Mouse (Mus musculus) C2C12 (cell line): ENCODE data around the gene Rab14. TPM values are rescaled to one million over a fixed set of nuclear protein-coding genes. Genes with fewer than 3 reads are reported as not detected.

Experiments
- H3K27me3 ChIP-seq: one replicate; pipeline ENCODE4 v1.6.1; 2011; ENCODE audit not compliant: control insufficient read depth, insufficient read depth, insufficient read length
- H3K36me3 ChIP-seq: one replicate; pipeline ENCODE4 v1.6.1; 2011; ENCODE audit not compliant: control insufficient read depth, insufficient read depth
- H3K4me3 ChIP-seq: one replicate; pipeline ENCODE4 v1.5.1; 2011; ENCODE audit warnings: mild to moderate bottlenecking, control low read depth; ENCODE audit not compliant: poor library complexity, insufficient read depth, severe bottlenecking
- H3K79me2 ChIP-seq: one replicate; pipeline ENCODE4 v1.6.1; 2011; ENCODE audit not compliant: control insufficient read depth, insufficient read depth
- H3K79me3 ChIP-seq: one replicate; pipeline ENCODE4 v1.6.1; 2011; ENCODE audit warnings: low read depth, control low read depth
- H3ac ChIP-seq: one replicate; pipeline ENCODE3; 2011; ENCODE audit warnings: low read depth; ENCODE audit not compliant: control insufficient read depth, insufficient read length
- CEBPB ChIP-seq: IDR thresholded peaks from one replicate; pipeline ENCODE4 v1.6.1; 2011; ENCODE audit warnings: low read depth, mild to moderate bottlenecking, control low read depth, moderate library complexity
- CTCF ChIP-seq: IDR thresholded peaks from one replicate; pipeline ENCODE4 v1.5.1; 2011; ENCODE audit not compliant: control insufficient read depth, insufficient read depth, insufficient read length
- FOSL1 ChIP-seq: IDR thresholded peaks from one replicate; pipeline ENCODE4 v1.8.0; 2011; ENCODE audit warnings: mild to moderate bottlenecking, low read length; ENCODE audit not compliant: poor library complexity, insufficient read depth, severe bottlenecking
- MAX ChIP-seq: IDR thresholded peaks from one replicate; pipeline ENCODE4 v1.6.1; 2011; ENCODE audit warnings: mild to moderate bottlenecking, control low read depth
- MYOD1 ChIP-seq: IDR thresholded peaks from one replicate; pipeline ENCODE4 v1.6.1; 2011; ENCODE audit warnings: low read depth; ENCODE audit not compliant: control insufficient read depth, insufficient read length
- MYOG ChIP-seq: IDR thresholded peaks from one replicate; pipeline ENCODE4 v1.6.1; 2011; ENCODE audit not compliant: control insufficient read depth, insufficient read length; ENCODE audit errors: extremely low read depth
- USF1 ChIP-seq: IDR thresholded peaks from one replicate; pipeline ENCODE4 v1.6.1; 2011; ENCODE audit warnings: low read depth, mild to moderate bottlenecking, control low read depth, moderate library complexity
- polyA plus RNA-seq: library from polyadenylated mRNA; unstranded; fragments of >200 nt; fragmentation: generic; extraction: Trizol; gene quantifications from one replicate; pipeline ENCODE4 v1.2.1, GENCODE M21; 2012; ENCODE audit warnings: missing spikeins

Gene Rab14
- polyA plus RNA-seq, 1 experiment = 47.9 TPM

DNA sequence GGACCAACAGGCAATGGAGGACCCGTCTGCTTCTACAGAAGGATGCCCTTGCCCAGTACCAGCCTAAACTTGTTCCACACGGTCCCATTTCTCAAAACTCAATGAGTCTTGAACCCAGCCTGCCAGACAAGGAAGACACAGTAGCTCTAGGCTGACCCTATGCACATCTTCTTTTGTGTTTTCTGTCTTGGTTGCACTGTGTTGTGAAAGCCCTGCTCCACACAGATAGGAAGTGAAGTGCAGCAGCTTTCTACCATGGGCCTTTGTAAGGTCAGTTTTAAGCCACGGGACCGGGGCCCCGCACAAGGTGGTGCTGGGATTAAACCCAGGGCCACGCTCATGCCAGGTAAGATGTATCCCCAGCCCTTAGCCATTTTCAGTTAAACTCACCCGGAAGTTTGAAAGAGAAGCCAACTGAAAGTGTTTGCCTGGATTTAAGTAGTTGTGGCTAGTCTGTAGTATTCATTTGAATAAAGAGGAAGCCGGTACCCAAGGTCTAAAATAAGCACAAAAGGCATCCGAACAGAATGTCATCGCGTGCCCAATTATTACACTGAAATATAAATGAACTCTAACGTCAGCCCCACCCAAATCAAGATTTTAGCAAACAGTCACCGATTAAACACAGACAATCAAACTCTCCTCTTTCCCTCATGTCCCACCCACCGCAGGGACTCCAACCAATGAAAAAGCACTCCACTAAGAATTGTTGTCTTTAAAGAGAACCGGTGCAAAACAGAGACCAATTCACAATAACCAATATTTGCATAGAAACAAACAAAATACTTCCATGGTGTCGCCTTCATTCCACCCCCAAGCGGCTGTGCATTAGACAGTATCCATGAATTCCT, 31.9 kb upstream of the Rab14 start:
- H3K4me3 ChIP-seq = no peak overlapping the region
- no peak for TF ChIP-seq CTCF
- no peak for TF ChIP-seq MAX
- TF ChIP-seq MYOG = no peak
- TF ChIP-seq CEBPB = no peak
- no peak for TF ChIP-seq MYOD1
- no peak for TF ChIP-seq USF1
- TF ChIP-seq FOSL1 = no peak
- H3K36me3 ChIP-seq = no peaks in the 10 kb centered on the region
- H3K79me3 ChIP-seq = no peaks in the 10 kb centered on the region
- H3K27me3 ChIP-seq = no peaks in the 10 kb centered on the region
- no peaks in the 10 kb centered on the region for H3K79me2 ChIP-seq
- no peak overlapping the region for H3ac ChIP-seq

DNA sequence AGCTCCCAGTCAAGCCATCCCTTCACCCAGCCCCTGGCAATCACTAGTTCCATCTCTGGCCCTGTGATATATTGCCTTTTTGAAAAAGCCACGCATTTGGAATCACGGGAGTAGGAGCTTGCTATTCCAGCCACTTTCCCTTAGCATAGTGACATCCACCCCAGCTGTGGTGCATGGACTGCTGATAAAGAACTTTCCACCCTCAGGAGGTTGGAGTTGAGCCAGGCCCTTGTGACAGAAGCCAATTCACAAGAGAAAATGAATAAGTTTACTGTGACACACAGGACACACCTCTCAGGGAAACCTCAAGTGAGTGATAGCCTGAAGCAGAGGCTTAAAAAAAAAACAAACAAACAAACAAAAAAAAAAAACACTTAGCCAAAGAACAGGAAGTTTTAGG, 31.0 kb upstream of the Rab14 start:
- Histone ChIP-seq H3K79me2 (no peaks in the 10 kb centered on the region), H3K4me3 (no peak overlapping the region), H3ac (no peak overlapping the region), H3K36me3 (no peaks in the 10 kb centered on the region), H3K27me3 (no peaks in the 10 kb centered on the region), H3K79me3 (no peaks in the 10 kb centered on the region)
- TF ChIP-seq MYOG = no peak
- TF ChIP-seq USF1 = no peak
- no peak for TF ChIP-seq MYOD1

DNA sequence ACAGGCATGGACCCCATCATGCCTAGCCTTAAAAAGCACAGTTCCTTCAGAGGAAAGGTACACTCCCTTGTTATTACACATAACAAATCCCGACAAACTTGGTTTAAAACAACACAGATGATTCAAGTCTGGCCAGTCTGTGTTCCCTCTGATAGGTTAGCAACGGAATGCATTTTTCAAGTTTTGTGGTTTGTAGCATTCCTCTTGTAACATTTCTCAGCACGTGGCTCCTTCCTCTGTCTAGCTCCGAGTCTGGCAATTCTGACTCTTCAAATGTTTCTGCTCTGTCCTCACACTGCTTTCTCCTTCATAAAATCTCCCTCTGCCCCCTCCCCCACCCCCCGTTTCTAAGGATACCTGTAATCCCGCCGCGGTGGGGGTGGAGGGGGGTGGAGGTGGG, 29.3 kb upstream of the Rab14 start:
- no peaks in the 10 kb centered on the region for H3K27me3 ChIP-seq

DNA sequence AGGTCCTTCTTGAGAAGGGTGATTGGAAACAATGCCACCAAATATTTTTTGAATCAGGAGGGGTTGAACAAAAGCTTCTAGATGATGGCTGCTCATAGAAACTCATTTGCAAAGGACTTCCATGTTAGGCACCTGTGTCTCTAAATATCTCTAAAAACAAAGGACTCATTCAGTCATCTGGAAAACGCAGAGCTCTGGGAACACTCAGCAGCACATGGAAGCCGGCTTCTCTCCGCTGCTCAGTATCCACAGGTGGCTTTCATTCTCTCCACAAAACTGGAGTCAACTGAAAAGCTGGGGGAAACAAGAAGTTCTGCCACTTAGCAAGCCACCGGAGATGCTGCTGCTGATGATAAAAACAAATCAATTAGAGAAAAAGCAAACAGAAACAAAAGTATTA, 27.2 kb upstream of the Rab14 start:
- Histone ChIP-seq H3ac (no peak overlapping the region), H3K4me3 (no peak overlapping the region), H3K36me3 (no peaks in the 10 kb centered on the region), H3K27me3 (no peaks in the 10 kb centered on the region), H3K79me2 (no peaks in the 10 kb centered on the region), H3K79me3 (no peaks in the 10 kb centered on the region)
- no peak for TF ChIP-seq FOSL1

More for the DNA sequence above, 29.3 kb upstream of the Rab14 start:
- Histone ChIP-seq H3K79me3 (no peaks in the 10 kb centered on the region), H3K79me2 (no peaks in the 10 kb centered on the region), H3K4me3 (no peak overlapping the region), H3ac (no peak overlapping the region), H3K36me3 (no peaks in the 10 kb centered on the region)
- TF ChIP-seq MYOG (no peak), MAX (peak; percentile 96), USF1 (peak; percentile 86), FOSL1 (no peak)

DNA sequence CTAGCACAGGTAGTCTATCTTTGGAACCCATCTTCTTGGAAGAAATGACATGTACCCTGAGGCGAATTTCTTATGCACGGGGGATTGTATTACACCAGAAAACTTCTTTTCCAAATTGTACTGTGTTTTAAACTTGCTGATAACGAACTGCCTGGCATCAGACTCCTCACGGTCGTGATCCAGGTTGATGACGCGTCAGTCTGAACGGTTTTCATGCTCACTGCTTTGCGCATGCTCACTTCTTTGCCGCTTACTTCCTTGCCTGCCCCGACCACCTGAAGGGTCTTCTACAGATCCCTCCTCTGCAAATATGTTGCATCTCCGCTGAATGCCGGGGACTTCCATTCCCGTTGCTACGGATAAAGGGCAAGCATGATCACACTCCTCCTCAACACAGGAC, 23.4 kb upstream of the Rab14 start:
- no peaks in the 10 kb centered on the region for H3K36me3 ChIP-seq
- no peak overlapping the region for H3K4me3 ChIP-seq
- TF ChIP-seq USF1 (no peak), MYOD1 (no peak), CTCF (no peak), MYOG (no peak), FOSL1 (no peak), CEBPB (no peak), MAX (no peak)
- H3K79me3 ChIP-seq = no peaks in the 10 kb centered on the region
- no peak overlapping the region for H3ac ChIP-seq
- no peaks in the 10 kb centered on the region for H3K27me3 ChIP-seq
- H3K79me2 ChIP-seq = no peaks in the 10 kb centered on the region

DNA sequence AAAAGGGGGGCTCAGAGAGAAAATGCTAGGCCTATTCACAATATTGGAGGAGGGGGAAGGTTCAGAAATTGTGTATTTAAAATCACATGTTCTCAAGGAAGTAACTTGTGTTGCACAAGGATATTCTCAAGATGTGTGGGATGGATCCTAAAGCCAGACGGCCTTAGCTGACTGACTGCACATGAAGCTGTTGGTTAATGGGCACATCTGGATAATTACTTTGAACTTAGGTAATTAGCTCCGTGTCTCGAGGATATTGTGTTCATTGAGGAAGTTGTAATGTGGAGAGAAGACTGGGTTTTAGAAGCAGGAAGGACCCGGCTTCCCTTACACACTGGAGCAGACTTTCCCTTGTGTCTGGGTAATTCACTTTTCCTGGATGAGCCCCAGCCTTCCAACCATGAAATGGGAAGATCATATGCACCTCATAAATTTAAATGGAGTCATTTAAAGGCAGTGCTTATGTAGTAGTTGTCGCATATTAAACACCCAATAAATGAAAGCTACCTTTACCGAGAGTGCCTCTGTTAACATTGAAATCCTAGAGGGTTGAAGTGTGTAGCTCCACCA, 22.0 kb upstream of the Rab14 start:
- Histone ChIP-seq H3K36me3 (no peaks in the 10 kb centered on the region), H3K79me2 (no peaks in the 10 kb centered on the region), H3ac (no peak overlapping the region), H3K79me3 (no peaks in the 10 kb centered on the region), H3K4me3 (no peak overlapping the region), H3K27me3 (no peaks in the 10 kb centered on the region)
- TF ChIP-seq USF1 = no peak
- no peak for TF ChIP-seq FOSL1
